In genomic region chr11:97435808-97436491, GRCm38 (mm10) we compare ENCODE assay signal across 8 mouse cellular contexts. TPM values are rescaled to one million over a fixed set of nuclear protein-coding genes. Genes with fewer than 3 reads are reported as not detected.
DNase-seq lines count a peak whose midpoint lies in the region; ATAC-seq and TF ChIP-seq lines count a peak whose summit lies in the region.

No protein-coding gene starts in this region.

- no peak for DNase-seq in midbrain, embryonic 10.5 days (ENCODE audit: low spot score)
- peak; percentile 75 to 84 for DNase-seq in lung, adult 18-20 months
- DNase-seq in stomach, postnatal 0 days (ENCODE audit: low spot score): peak; percentile 80
- DNase-seq in frontal cortex, postnatal 25 days (ENCODE audit: low spot score in 2 of 2): no peak
- no peak for DNase-seq in left cerebral cortex, postnatal 4 days

- H3K9ac ChIP-seq in midbrain, embryonic 13.5 days (replicated peaks): no peak overlapping the region
- no peak overlapping the region for H3K9ac ChIP-seq in embryonic facial prominence, embryonic 15.5 days
- H3K9ac ChIP-seq in intestine, embryonic 16.5 days (ENCODE audit: low read depth, low read length): peak overlapping the region; percentile 54
- no peak overlapping the region for H3K9ac ChIP-seq in stomach, postnatal 0 days (ENCODE audit: low read length)

- peaks cover 40% of the 10 kb centered on the region for H3K27me3 ChIP-seq in midbrain, embryonic 10.5 days (ENCODE audit: low read depth, poor library complexity, severe bottlenecking)
- peaks cover 35% of the 10 kb centered on the region for H3K27me3 ChIP-seq in midbrain, embryonic 13.5 days
- no peaks in the 10 kb centered on the region for H3K27me3 ChIP-seq in embryonic facial prominence, embryonic 15.5 days
- no peaks in the 10 kb centered on the region for H3K27me3 ChIP-seq in intestine, embryonic 16.5 days (replicated peaks; ENCODE audit: control insufficient read depth, insufficient read depth, low read length)
- H3K27me3 ChIP-seq in stomach, postnatal 0 days (ENCODE audit: control insufficient read depth, insufficient read depth, low read length): no peaks in the 10 kb centered on the region

- peak overlapping the region; percentile 58 for H3K4me3 ChIP-seq in midbrain, embryonic 10.5 days
- no peak overlapping the region for H3K4me3 ChIP-seq in midbrain, embryonic 13.5 days (replicated peaks)
- H3K4me3 ChIP-seq in embryonic facial prominence, embryonic 15.5 days (replicated peaks): no peak overlapping the region
- H3K4me3 ChIP-seq in intestine, embryonic 16.5 days (ENCODE audit: low read length): peak overlapping the region; percentile 15
- no peak overlapping the region for H3K4me3 ChIP-seq in stomach, postnatal 0 days (ENCODE audit: low read depth, low read length)

- no peak overlapping the region for H3K4me2 ChIP-seq in midbrain, embryonic 13.5 days (replicated peaks)
- peak overlapping the region; percentile 49 for H3K4me2 ChIP-seq in embryonic facial prominence, embryonic 15.5 days (replicated peaks)
- peak overlapping the region; percentile 68 for H3K4me2 ChIP-seq in intestine, embryonic 16.5 days (ENCODE audit: low read depth, low read length)
- H3K4me2 ChIP-seq in stomach, postnatal 0 days (replicated peaks; ENCODE audit: low read depth): peak overlapping the region; percentile 55

- ATAC-seq in midbrain, embryonic 13.5 days: no peak
- no peak for ATAC-seq in embryonic facial prominence, embryonic 15.5 days (ENCODE audit: insufficient number of reproducible peaks, low FRiP score, low TSS enrichment, low read depth)
- peak; percentile 74 for ATAC-seq in intestine, embryonic 16.5 days
- ATAC-seq in stomach, postnatal 0 days (ENCODE audit: low FRiP score, low TSS enrichment): peak; percentile 85

- peaks cover 67% of the 10 kb centered on the region for H3K4me1 ChIP-seq in midbrain, embryonic 10.5 days
- peaks cover 30% of the 10 kb centered on the region for H3K4me1 ChIP-seq in midbrain, embryonic 13.5 days (replicated peaks)
- H3K4me1 ChIP-seq in embryonic facial prominence, embryonic 15.5 days: peaks cover 72% of the 10 kb centered on the region
- peaks cover 54% of the 10 kb centered on the region for H3K4me1 ChIP-seq in intestine, embryonic 16.5 days (ENCODE audit: control insufficient read depth, insufficient read depth, low read length)
- peaks cover 22% of the 10 kb centered on the region; the same call in 1 of the 2 replicates for H3K4me1 ChIP-seq in stomach, postnatal 0 days (replicated peaks; ENCODE audit: control insufficient read depth, insufficient read depth)

- peak; percentile 90 for TF ChIP-seq EP300 in stomach, postnatal 0 days (optimal IDR thresholded peaks at IDR 0.05)

- intact Hi-C loops in left cerebral cortex, postnatal 4 days (cut with DNase I): no loop called here

- peak overlapping the region; percentile 84 for H3K27ac ChIP-seq in midbrain, embryonic 10.5 days (replicated peaks)
- H3K27ac ChIP-seq in midbrain, embryonic 13.5 days: no peak overlapping the region
- H3K27ac ChIP-seq in embryonic facial prominence, embryonic 15.5 days (replicated peaks): peak overlapping the region; percentile 89
- peak overlapping the region; percentile 93 for H3K27ac ChIP-seq in intestine, embryonic 16.5 days (ENCODE audit: low read length)
- peak overlapping the region; percentile 97 for H3K27ac ChIP-seq in stomach, postnatal 0 days (replicated peaks)

- 60% methylated on average over 13 of the region's 13 CpGs for WGBS in midbrain, embryonic 10.5 days
- WGBS in midbrain, embryonic 13.5 days: 69% methylated on average over 13 of the region's 13 CpGs
- WGBS in embryonic facial prominence, embryonic 15.5 days: 43% methylated on average over 13 of the region's 13 CpGs
- 39% methylated on average over 13 of the region's 13 CpGs for WGBS in intestine, embryonic 16.5 days
- WGBS in stomach, postnatal 0 days: 48% methylated on average over 11 of the region's 13 CpGs

- no peaks in the 10 kb centered on the region for H3K36me3 ChIP-seq in midbrain, embryonic 10.5 days
- H3K36me3 ChIP-seq in midbrain, embryonic 13.5 days: no peaks in the 10 kb centered on the region
- H3K36me3 ChIP-seq in embryonic facial prominence, embryonic 15.5 days: no peaks in the 10 kb centered on the region
- H3K36me3 ChIP-seq in intestine, embryonic 16.5 days (ENCODE audit: control insufficient read depth, insufficient read depth, low read length): no peaks in the 10 kb centered on the region
- H3K36me3 ChIP-seq in stomach, postnatal 0 days (ENCODE audit: control insufficient read depth, insufficient read depth, low read length): no peaks in the 10 kb centered on the region

- H3K9me3 ChIP-seq in midbrain, embryonic 10.5 days (replicated peaks): no peaks in the 10 kb centered on the region
- H3K9me3 ChIP-seq in midbrain, embryonic 13.5 days: no peaks in the 10 kb centered on the region
- H3K9me3 ChIP-seq in embryonic facial prominence, embryonic 15.5 days (replicated peaks): no peaks in the 10 kb centered on the region
- H3K9me3 ChIP-seq in intestine, embryonic 16.5 days (ENCODE audit: control insufficient read depth, low read length): no peaks in the 10 kb centered on the region
- no peaks in the 10 kb centered on the region for H3K9me3 ChIP-seq in stomach, postnatal 0 days (ENCODE audit: control insufficient read depth, low read length)

- TF ChIP-seq CTCF in stomach, postnatal 0 days (IDR thresholded peaks at IDR 0.05; ENCODE audit: low read depth): no peak

RNA-seq across cellular contexts. Expression of gene Arhgap23, which starts 20.6 kb away (rescaled TPM):
- 1.9 and 2.3 TPM in 2 replicates for polyA plus RNA-seq in midbrain, embryonic 10.5 days (2016; fragmentation: Nextera tagmentation; extraction: Ambion mirVana)
- 5.1 and 6.5 TPM in 2 replicates for polyA plus RNA-seq in midbrain, embryonic 13.5 days (2015; fragmentation: Nextera tagmentation; extraction: Ambion mirVana)
- polyA plus RNA-seq in embryonic facial prominence, embryonic 15.5 days (2015; fragmentation: Nextera tagmentation; extraction: Ambion mirVana): 9.6 and 10.4 TPM in 2 replicates
- polyA plus RNA-seq in intestine, embryonic 16.5 days (2015; fragmentation: Nextera tagmentation; extraction: Ambion mirVana): 2.7 and 3.0 TPM in 2 replicates
- polyA plus RNA-seq in stomach, postnatal 0 days (2015; fragmentation: Nextera tagmentation; extraction: Ambion mirVana): 4.3 and 4.6 TPM in 2 replicates
- 100 to 1,000 TPM; 107 to 111 TPM for total RNA-seq in left cerebral cortex, postnatal 4 days (2021)

Comparison
In these comparisons a context has a peak if more than half of its experiments do, and no peak if none do; other contexts are left out.
1. H3K4me3 ChIP-seq: peak in midbrain, embryonic 10.5 days (single experiment) and intestine, embryonic 16.5 days (single experiment); none in midbrain, embryonic 13.5 days (single experiment), embryonic facial prominence, embryonic 15.5 days (single experiment) and stomach, postnatal 0 days (single experiment).
2. DNase-seq: peak in lung, adult 18-20 months (2 of 2) and stomach, postnatal 0 days (single experiment); none in midbrain, embryonic 10.5 days (single experiment), frontal cortex, postnatal 25 days (0 of 2) and left cerebral cortex, postnatal 4 days (single experiment).
3. ATAC-seq: peak in intestine, embryonic 16.5 days (single experiment) and stomach, postnatal 0 days (single experiment); none in midbrain, embryonic 13.5 days (single experiment) and embryonic facial prominence, embryonic 15.5 days (single experiment).